Mouse (Mus musculus): ENCODE measurements at regions not wholly inside any gene's neighbourhood (a gene's known extent, or its start where the extent isn't known, plus 50 kb on each side); places are given as distances from the start of the nearest gene placed in this dataset.
A peak's percentile ranks its signal among the peaks of the same experiment; 100 is the strongest.

- no peaks in the 10 kb centered on the region for H3K9me3 ChIP-seq (ENCODE audit: control insufficient read depth, low read length)
- no peak overlapping the region for H3K27ac ChIP-seq (ENCODE audit: low read length)
- H3K27me3 ChIP-seq (replicated peaks; ENCODE audit: control insufficient read depth, insufficient read depth, low read length), result no peaks in the 10 kb centered on the region
- no peak overlapping the region for H3K9ac ChIP-seq (ENCODE audit: low read depth, low read length)
- WGBS, result 87% methylated on average over 15 of the region's 15 CpGs
- H3K4me1 ChIP-seq (ENCODE audit: control insufficient read depth, insufficient read depth, low read length), result no peaks in the 10 kb centered on the region
- H3K36me3 ChIP-seq (ENCODE audit: control insufficient read depth, insufficient read depth, low read length), result no peaks in the 10 kb centered on the region
- no peak overlapping the region for H3K4me3 ChIP-seq (ENCODE audit: low read length)
- ATAC-seq, result no peak
- H3K4me2 ChIP-seq (ENCODE audit: low read depth, low read length), result no peak overlapping the region
These were observed 961.4 kb downstream of the Mat2b start for GRCm38 (mm10) chr11:39733434-39734076.

GRCm38 (mm10) chr11:39723621-39724020, 971.4 kb downstream of the Mat2b start:
- Histone ChIP-seq H3K36me3 (ENCODE audit: control insufficient read depth, insufficient read depth, low read length) (no peaks in the 10 kb centered on the region), H3K4me2 (ENCODE audit: low read depth, low read length) (no peak overlapping the region), H3K9ac (ENCODE audit: low read depth, low read length) (no peak overlapping the region), H3K27ac (ENCODE audit: low read length) (no peak overlapping the region), H3K9me3 (ENCODE audit: control insufficient read depth, low read length) (no peaks in the 10 kb centered on the region), H3K27me3 (replicated peaks; ENCODE audit: control insufficient read depth, insufficient read depth, low read length) (no peaks in the 10 kb centered on the region), H3K4me3 (ENCODE audit: low read length) (no peak overlapping the region), H3K4me1 (ENCODE audit: control insufficient read depth, insufficient read depth, low read length) (no peaks in the 10 kb centered on the region)
- no peak for ATAC-seq

GRCm38 (mm10) chr11:39678521-39678920, 1016.5 kb downstream of the Mat2b start:
- Histone ChIP-seq H3K4me3 (ENCODE audit: low read length) (no peak overlapping the region), H3K9ac (ENCODE audit: low read depth, low read length) (no peak overlapping the region)
- WGBS, result 81% methylated on average over 2 of the region's 2 CpGs

GRCm38 (mm10) chr11:39653595-39653994, 1041.4 kb downstream of the Mat2b start:
- Histone ChIP-seq H3K9ac (ENCODE audit: low read depth, low read length) (no peak overlapping the region), H3K27ac (ENCODE audit: low read length) (no peak overlapping the region), H3K9me3 (ENCODE audit: control insufficient read depth, low read length) (no peaks in the 10 kb centered on the region), H3K4me1 (ENCODE audit: control insufficient read depth, insufficient read depth, low read length) (no peaks in the 10 kb centered on the region), H3K4me3 (ENCODE audit: low read length) (no peak overlapping the region), H3K36me3 (ENCODE audit: control insufficient read depth, insufficient read depth, low read length) (no peaks in the 10 kb centered on the region), H3K27me3 (replicated peaks; ENCODE audit: control insufficient read depth, insufficient read depth, low read length) (no peaks in the 10 kb centered on the region), H3K4me2 (ENCODE audit: low read depth, low read length) (no peak overlapping the region)
- ATAC-seq, result no peak
- WGBS, result 87% methylated on average over 5 of the region's 5 CpGs

More at GRCm38 (mm10) chr11:39678521-39678920, 1016.5 kb downstream of the Mat2b start:
- no peak for ATAC-seq
- Histone ChIP-seq H3K9me3 (ENCODE audit: control insufficient read depth, low read length) (no peaks in the 10 kb centered on the region), H3K27ac (ENCODE audit: low read length) (no peak overlapping the region), H3K36me3 (ENCODE audit: control insufficient read depth, insufficient read depth, low read length) (no peaks in the 10 kb centered on the region), H3K4me1 (ENCODE audit: control insufficient read depth, insufficient read depth, low read length) (no peaks in the 10 kb centered on the region), H3K4me2 (ENCODE audit: low read depth, low read length) (no peak overlapping the region), H3K27me3 (replicated peaks; ENCODE audit: control insufficient read depth, insufficient read depth, low read length) (no peaks in the 10 kb centered on the region)

GRCm38 (mm10) chr11:39619356-39619755, 1075.6 kb downstream of the Mat2b start:
- no peak overlapping the region for H3K4me3 ChIP-seq (ENCODE audit: low read length)

GRCm38 (mm10) chr11:39615843-39616242, 1079.2 kb downstream of the Mat2b start:
- H3K27me3 ChIP-seq (replicated peaks; ENCODE audit: control insufficient read depth, insufficient read depth, low read length), result no peaks in the 10 kb centered on the region
- H3K9me3 ChIP-seq (ENCODE audit: control insufficient read depth, low read length), result no peaks in the 10 kb centered on the region
- ATAC-seq, result no peak
- H3K4me1 ChIP-seq (ENCODE audit: control insufficient read depth, insufficient read depth, low read length), result no peaks in the 10 kb centered on the region
- no peak overlapping the region for H3K27ac ChIP-seq (ENCODE audit: low read length)
- H3K36me3 ChIP-seq (ENCODE audit: control insufficient read depth, insufficient read depth, low read length), result no peaks in the 10 kb centered on the region
- no peak overlapping the region for H3K4me3 ChIP-seq (ENCODE audit: low read length)
- no peak overlapping the region for H3K4me2 ChIP-seq (ENCODE audit: low read depth, low read length)
- WGBS, result 57% methylated on average over 3 of the region's 3 CpGs
- H3K9ac ChIP-seq (ENCODE audit: low read depth, low read length), result no peak overlapping the region

More at GRCm38 (mm10) chr11:39619356-39619755, 1075.6 kb downstream of the Mat2b start:
- 97% methylated on average over 1 of the region's 1 CpGs for WGBS
- Histone ChIP-seq H3K27me3 (replicated peaks; ENCODE audit: control insufficient read depth, insufficient read depth, low read length) (no peaks in the 10 kb centered on the region), H3K9ac (ENCODE audit: low read depth, low read length) (no peak overlapping the region), H3K9me3 (ENCODE audit: control insufficient read depth, low read length) (no peaks in the 10 kb centered on the region), H3K27ac (ENCODE audit: low read length) (no peak overlapping the region), H3K4me2 (ENCODE audit: low read depth, low read length) (no peak overlapping the region), H3K4me1 (ENCODE audit: control insufficient read depth, insufficient read depth, low read length) (no peaks in the 10 kb centered on the region), H3K36me3 (ENCODE audit: control insufficient read depth, insufficient read depth, low read length) (no peaks in the 10 kb centered on the region)
- no peak for ATAC-seq

GRCm38 (mm10) chr11:39596479-39596878, 1098.5 kb downstream of the Mat2b start:
- no peaks in the 10 kb centered on the region for H3K36me3 ChIP-seq (ENCODE audit: control insufficient read depth, insufficient read depth, low read length)
- no peaks in the 10 kb centered on the region for H3K9me3 ChIP-seq (ENCODE audit: control insufficient read depth, low read length)
- H3K9ac ChIP-seq (ENCODE audit: low read depth, low read length), result no peak overlapping the region
- H3K27ac ChIP-seq (ENCODE audit: low read length), result no peak overlapping the region
- no peaks in the 10 kb centered on the region for H3K4me1 ChIP-seq (ENCODE audit: control insufficient read depth, insufficient read depth, low read length)
- H3K4me2 ChIP-seq (ENCODE audit: low read depth, low read length), result no peak overlapping the region
- WGBS, result 36% methylated on average over 4 of the region's 4 CpGs
- ATAC-seq, result no peak
- H3K27me3 ChIP-seq (replicated peaks; ENCODE audit: control insufficient read depth, insufficient read depth, low read length), result no peaks in the 10 kb centered on the region
- no peak overlapping the region for H3K4me3 ChIP-seq (ENCODE audit: low read length)

- peak; percentile 46; the same call in 1 of the 2 replicates for ATAC-seq
- H3K4me1 ChIP-seq (ENCODE audit: control insufficient read depth, insufficient read depth, low read length), result no peaks in the 10 kb centered on the region
- H3K27ac ChIP-seq (ENCODE audit: low read length), result no peak overlapping the region
- no peaks in the 10 kb centered on the region for H3K27me3 ChIP-seq (replicated peaks; ENCODE audit: control insufficient read depth, insufficient read depth, low read length)
- no peak overlapping the region for H3K9ac ChIP-seq (ENCODE audit: low read depth, low read length)
- H3K9me3 ChIP-seq (ENCODE audit: control insufficient read depth, low read length), result no peaks in the 10 kb centered on the region
- peak overlapping the region; percentile 12 for H3K4me3 ChIP-seq (ENCODE audit: low read length)
- H3K36me3 ChIP-seq (ENCODE audit: control insufficient read depth, insufficient read depth, low read length), result no peaks in the 10 kb centered on the region
- WGBS, result 15% methylated on average over 15 of the region's 15 CpGs
- peak overlapping the region; percentile 30 for H3K4me2 ChIP-seq (ENCODE audit: low read depth, low read length)
These were observed 1106.2 kb downstream of the Mat2b start for GRCm38 (mm10) chr11:39588641-39589385.

GRCm38 (mm10) chr11:39558287-39558686, 1136.7 kb downstream of the Mat2b start:
- no peaks in the 10 kb centered on the region for H3K36me3 ChIP-seq (ENCODE audit: control insufficient read depth, insufficient read depth, low read length)
- H3K27me3 ChIP-seq (replicated peaks; ENCODE audit: control insufficient read depth, insufficient read depth, low read length), result no peaks in the 10 kb centered on the region
- no peaks in the 10 kb centered on the region for H3K4me1 ChIP-seq (ENCODE audit: control insufficient read depth, insufficient read depth, low read length)
- ATAC-seq, result no peak
- H3K9ac ChIP-seq (ENCODE audit: low read depth, low read length), result no peak overlapping the region
- no peak overlapping the region for H3K27ac ChIP-seq (ENCODE audit: low read length)
- no peak overlapping the region for H3K4me2 ChIP-seq (ENCODE audit: low read depth, low read length)
- WGBS, result 26% methylated on average over 3 of the region's 3 CpGs
- no peak overlapping the region for H3K4me3 ChIP-seq (ENCODE audit: low read length)
- H3K9me3 ChIP-seq (ENCODE audit: control insufficient read depth, low read length), result no peaks in the 10 kb centered on the region
